Mouse (Mus musculus) macrophage (primary cell): ENCODE results near the gene Uts2b. TPM values are rescaled to one million over a fixed set of nuclear protein-coding genes. Genes with fewer than 3 reads are reported as not detected.

Experiments used
- H3K27ac ChIP-seq: fragments of 350-480 bp; formaldehyde crosslinking; 2 replicates; pipeline ENCODE4 v1.9.0; 2021
- H3K36me3 ChIP-seq: fragments of 350-480 bp; formaldehyde crosslinking; 2 replicates; pipeline ENCODE4 v1.9.0; 2021; ENCODE audit errors: inconsistent target
- H3K4me3 ChIP-seq: fragments of 350-480 bp; formaldehyde crosslinking; 2 replicates; pipeline ENCODE4 v1.9.0; 2021; ENCODE audit errors: inconsistent target
- H3K79me2 ChIP-seq: fragments of 350-480 bp; formaldehyde crosslinking; 2 replicates; pipeline ENCODE4 v1.9.0; 2021; ENCODE audit errors: inconsistent target
- WGBS: methylation state at CpG from one replicate; pipeline ENCODE4 v1.1.7; 2026; ENCODE audit warnings: inconsistent platforms; ENCODE audit not compliant: missing documents; 5-methylcytosine and 5-hydroxymethylcytosine counted together
- polyA plus RNA-seq: library from polyadenylated mRNA; stranded (reverse); fragments of 250-400 nt; gene quantifications from 3 replicates; pipeline ENCODE4 v1.2.4, GENCODE M21; 2018; ENCODE audit warnings: inconsistent platforms

The Uts2b gene
- polyA plus RNA-seq, 1 experiment from 2014 or later, result not detected

GRCm38 (mm10) chr16:27387634-27388611, 17.9 kb upstream of the Uts2b start:
- Histone ChIP-seq H3K36me3 (no peaks in the 10 kb centered on the region), H3K79me2 (peaks cover 39% of the 10 kb centered on the region), H3K4me3 (peak overlapping the region; percentile 27), H3K27ac (peak overlapping the region; percentile 88)
- 14% methylated on average over 12 of the region's 12 CpGs for WGBS

GRCm38 (mm10) chr16:27386850-27387407, 16.9 kb upstream of the Uts2b start:
- Histone ChIP-seq H3K79me2 (peaks cover 29% of the 10 kb centered on the region), H3K27ac (peak overlapping the region; percentile 88), H3K4me3 (no peak overlapping the region), H3K36me3 (no peaks in the 10 kb centered on the region)
- WGBS, result 65% methylated on average over 4 of the region's 4 CpGs

GRCm38 (mm10) chr16:27385649-27386048, 15.6 kb upstream of the Uts2b start:
- no peaks in the 10 kb centered on the region for H3K36me3 ChIP-seq
- WGBS, result 91% methylated on average over 1 of the region's 1 CpGs
- peak overlapping the region; percentile 4; the same call in 1 of the 2 replicates for H3K27ac ChIP-seq
- peaks cover 16% of the 10 kb centered on the region for H3K79me2 ChIP-seq
- no peak overlapping the region for H3K4me3 ChIP-seq

DNA sequence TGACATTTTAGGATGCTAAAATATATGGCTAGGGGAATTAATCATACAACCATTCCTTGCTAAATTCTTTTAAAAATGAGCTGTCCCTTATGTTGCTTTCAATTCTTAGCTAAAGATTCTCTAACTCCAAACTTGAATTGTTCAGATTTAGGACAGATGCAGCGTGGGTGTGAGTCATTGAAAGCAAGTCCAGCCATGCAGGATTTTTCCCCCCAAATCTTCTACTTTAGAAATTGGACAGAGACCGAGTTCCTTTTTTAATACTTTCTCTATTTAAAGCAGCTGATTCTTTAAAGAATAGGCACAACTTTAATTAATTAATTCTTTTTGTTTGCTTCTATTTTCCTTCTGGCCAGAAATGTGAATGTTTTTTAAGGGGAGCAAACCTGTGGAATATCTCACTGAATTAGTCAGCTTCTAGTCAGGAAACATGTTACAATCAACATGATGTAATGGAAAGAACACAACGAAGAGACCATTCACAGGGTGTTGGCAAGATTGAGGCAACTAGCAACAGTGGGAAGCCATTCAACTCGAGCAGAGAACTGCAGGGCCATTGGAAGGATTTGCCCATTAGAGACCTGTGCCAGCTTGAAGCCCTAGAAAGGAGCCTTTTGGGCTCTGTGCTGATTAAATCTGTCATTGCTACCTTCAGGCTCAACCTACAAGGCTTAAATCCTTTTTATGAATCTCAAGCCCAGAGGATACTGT, 15.0 kb upstream of the Uts2b start:
- 71% methylated on average over 4 of the region's 4 CpGs for WGBS
- H3K79me2 ChIP-seq, result peaks cover 10% of the 10 kb centered on the region
- H3K4me3 ChIP-seq, result no peak overlapping the region
- no peaks in the 10 kb centered on the region for H3K36me3 ChIP-seq
- peak overlapping the region; percentile 4; the same call in 1 of the 2 replicates for H3K27ac ChIP-seq

DNA sequence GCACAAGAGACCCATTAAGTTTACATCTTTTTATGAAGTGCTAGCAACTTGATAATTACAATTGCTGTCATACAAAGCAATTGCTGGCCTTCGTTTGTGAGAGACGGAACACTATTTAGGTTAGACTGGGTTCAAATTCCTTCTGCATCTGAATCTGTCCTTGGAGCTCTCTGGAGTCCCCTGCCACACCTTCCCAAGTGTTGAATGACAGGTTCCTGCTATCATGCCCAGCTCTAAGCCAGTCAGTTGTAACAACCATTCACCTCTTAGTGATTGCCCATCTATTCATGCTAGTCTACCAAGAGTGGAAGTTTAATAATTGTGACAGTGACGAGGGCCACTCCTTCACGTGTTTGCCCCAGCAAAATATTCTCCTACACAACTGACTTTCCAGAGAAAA, 12.2 kb upstream of the Uts2b start:
- Histone ChIP-seq H3K36me3 (no peaks in the 10 kb centered on the region), H3K4me3 (no peak overlapping the region), H3K79me2 (no peaks in the 10 kb centered on the region), H3K27ac (no peak overlapping the region)
- 98% methylated on average over 4 of the region's 4 CpGs for WGBS

DNA sequence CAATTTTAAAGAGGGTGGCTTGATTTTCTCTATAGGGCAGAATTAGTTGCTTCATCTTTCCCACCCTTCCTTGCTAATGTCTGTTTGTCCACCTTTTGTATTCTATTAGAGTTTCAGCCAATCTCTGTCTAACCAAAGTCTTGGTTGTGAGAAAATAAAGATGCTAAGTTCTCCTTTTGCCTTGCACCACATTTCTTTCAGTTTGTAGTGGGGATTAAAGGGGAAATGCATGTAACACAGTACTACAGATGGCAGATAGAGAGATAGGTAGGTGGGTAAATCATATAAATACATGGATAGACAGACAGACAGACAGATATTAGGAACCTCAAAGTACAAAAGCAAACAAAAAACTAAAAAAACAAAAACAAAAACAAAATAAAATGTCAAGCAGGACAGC, 6.5 kb upstream of the Uts2b start:
- H3K27ac ChIP-seq, result no peak overlapping the region
- H3K79me2 ChIP-seq, result no peaks in the 10 kb centered on the region

GRCm38 (mm10) chr16:27375318-27375717, 5.3 kb upstream of the Uts2b start:
- no peaks in the 10 kb centered on the region for H3K79me2 ChIP-seq
- peak overlapping the region; percentile 86 for H3K27ac ChIP-seq
- no peak overlapping the region for H3K4me3 ChIP-seq
- WGBS, result 100% methylated on average over 2 of the region's 2 CpGs
- H3K36me3 ChIP-seq, result no peaks in the 10 kb centered on the region

More for the DNA sequence above, 6.5 kb upstream of the Uts2b start:
- no peaks in the 10 kb centered on the region for H3K36me3 ChIP-seq
- no peak overlapping the region for H3K4me3 ChIP-seq

DNA sequence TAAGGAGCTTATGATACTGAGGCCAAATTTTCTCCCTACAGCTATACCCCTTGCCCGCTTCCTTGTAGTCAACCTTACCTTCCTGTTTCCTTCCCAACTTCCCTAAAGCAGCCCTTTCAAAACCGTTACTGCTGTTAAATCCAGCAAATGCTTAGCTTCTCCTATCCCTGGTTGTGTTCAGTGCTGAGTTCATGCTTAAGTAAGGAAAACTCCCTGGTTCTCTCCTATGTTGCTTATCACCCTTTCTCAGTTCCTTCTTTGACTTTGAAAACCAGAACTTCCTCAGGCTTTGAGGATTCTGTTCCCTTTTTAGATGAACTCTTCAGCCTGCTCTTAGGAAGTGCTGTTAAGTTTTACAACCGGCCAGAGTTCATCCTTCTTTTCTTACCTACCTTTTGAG, 4.1 kb upstream of the Uts2b start:
- Histone ChIP-seq H3K4me3 (no peak overlapping the region), H3K79me2 (no peaks in the 10 kb centered on the region), H3K27ac (peak overlapping the region; percentile 86), H3K36me3 (no peaks in the 10 kb centered on the region)
- WGBS, result 5% methylated on average over 3 of the region's 3 CpGs

GRCm38 (mm10) chr16:27370700-27371099, 661 bp upstream of the Uts2b start:
- H3K36me3 ChIP-seq, result no peaks in the 10 kb centered on the region
- H3K79me2 ChIP-seq, result no peaks in the 10 kb centered on the region
- no peak overlapping the region for H3K4me3 ChIP-seq
- 97% methylated on average over 2 of the region's 2 CpGs for WGBS
- H3K27ac ChIP-seq, result no peak overlapping the region

- 100% methylated on average over 1 of the region's 1 CpGs for WGBS
- no peaks in the 10 kb centered on the region for H3K36me3 ChIP-seq
- no peak overlapping the region for H3K4me3 ChIP-seq
- no peaks in the 10 kb centered on the region for H3K79me2 ChIP-seq
- H3K27ac ChIP-seq, result no peak overlapping the region
These were observed 10.0 kb downstream of the Uts2b start for GRCm38 (mm10) chr16:27360059-27360458.

GRCm38 (mm10) chr16:27354464-27354863, 15.6 kb downstream of the Uts2b start:
- no peak overlapping the region for H3K27ac ChIP-seq

GRCm38 (mm10) chr16:27349878-27350532, 20.0 kb downstream of the Uts2b start:
- H3K27ac ChIP-seq, result no peak overlapping the region
- no peaks in the 10 kb centered on the region for H3K79me2 ChIP-seq
- whole genome bisulfite sequencing, result 96% methylated on average over 7 of the region's 7 CpGs
- H3K4me3 ChIP-seq, result no peak overlapping the region
- no peaks in the 10 kb centered on the region for H3K36me3 ChIP-seq

More at GRCm38 (mm10) chr16:27354464-27354863, 15.6 kb downstream of the Uts2b start:
- no peaks in the 10 kb centered on the region for H3K36me3 ChIP-seq
- 88% methylated on average over 2 of the region's 2 CpGs for WGBS
- H3K79me2 ChIP-seq, result no peaks in the 10 kb centered on the region
- no peak overlapping the region for H3K4me3 ChIP-seq

- Histone ChIP-seq H3K79me2 (no peaks in the 10 kb centered on the region), H3K36me3 (no peaks in the 10 kb centered on the region), H3K27ac (no peak overlapping the region), H3K4me3 (no peak overlapping the region)
- WGBS, result 100% methylated on average over 2 of the region's 2 CpGs
These were observed 20.8 kb downstream of the Uts2b start for GRCm38 (mm10) chr16:27349235-27349634.

DNA sequence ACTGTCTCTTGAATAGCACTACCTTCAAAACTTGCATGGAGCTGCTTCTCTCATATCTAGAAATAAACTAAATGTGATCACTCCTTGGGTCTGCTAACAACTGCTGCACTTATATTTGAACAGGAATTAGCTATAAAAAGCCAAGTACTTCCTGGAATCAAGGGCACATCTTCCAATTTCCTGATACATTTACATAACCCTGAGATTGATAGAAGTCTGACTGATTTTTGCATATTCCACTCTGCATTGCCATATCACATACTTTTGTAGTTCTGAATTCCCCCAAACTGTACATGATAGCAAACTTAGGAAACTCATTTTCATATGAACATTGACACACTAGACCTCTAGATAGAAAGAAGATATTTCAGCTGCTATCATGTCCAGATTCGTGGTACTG, 21.7 kb downstream of the Uts2b start:
- Histone ChIP-seq H3K27ac (no peak overlapping the region), H3K4me3 (no peak overlapping the region), H3K36me3 (no peaks in the 10 kb centered on the region), H3K79me2 (no peaks in the 10 kb centered on the region)
- 94% methylated on average over 1 of the region's 1 CpGs for WGBS
